In genomic region chr6:146871975-146872374, GRCm38 (mm10) we compare ENCODE assay signal across 35 mouse cellular contexts. TPM values are rescaled to one million over a fixed set of nuclear protein-coding genes. Genes with fewer than 3 reads are reported as not detected.
"Had no signal": no experiment of that assay in that cellular context is flagged by ENCODE, and none has a peak within 500 bp of the region (broad histone marks: within the 10 kb centered on the region; RNA-seq: fewer than 3 reads in every experiment).

No protein-coding gene starts in this region.

- ATAC-seq: hindbrain, embryonic 16.5 days; inflammation-experienced regulatory T-cells, adult 6 months; intestine, embryonic 15.5 days had no signal

- H3K36me3 ChIP-seq: heart, embryonic 10.5 days; heart, embryonic 12.5 days; hindbrain, embryonic 10.5 days; hindbrain, embryonic 12.5 days; intestine, embryonic 15.5 days; kidney, embryonic 15.5 days; limb, embryonic 13.5 days; limb, embryonic 15.5 days had no signal

- H3K4me3 ChIP-seq: heart, embryonic 10.5 days; heart, embryonic 12.5 days; hindbrain, embryonic 10.5 days; hindbrain, embryonic 12.5 days; intestine, embryonic 15.5 days; kidney, embryonic 15.5 days; limb, embryonic 13.5 days; limb, embryonic 15.5 days had no signal

- H3K4me2 ChIP-seq: heart, embryonic 12.5 days; hindbrain, embryonic 12.5 days; hindbrain, embryonic 14.5 days; intestine, embryonic 15.5 days; kidney, embryonic 15.5 days; limb, embryonic 13.5 days; limb, embryonic 15.5 days had no signal

- H3K4me1 ChIP-seq: hindbrain, embryonic 10.5 days; hindbrain, embryonic 12.5 days; intestine, embryonic 15.5 days; limb, embryonic 13.5 days; limb, embryonic 15.5 days had no signal

- H3K9me3 ChIP-seq: hindbrain, embryonic 12.5 days; intestine, embryonic 15.5 days; limb, embryonic 15.5 days had no signal

- H3K27me3 ChIP-seq: heart, embryonic 12.5 days; hindbrain, embryonic 12.5 days; intestine, embryonic 15.5 days; kidney, embryonic 15.5 days; limb, embryonic 13.5 days; limb, embryonic 15.5 days had no signal

- H3K9ac ChIP-seq: heart, embryonic 12.5 days; hindbrain, embryonic 12.5 days; hindbrain, embryonic 14.5 days; intestine, embryonic 15.5 days; kidney, embryonic 15.5 days; limb, embryonic 13.5 days; limb, embryonic 15.5 days had no signal

- H3K27ac ChIP-seq: heart, embryonic 10.5 days; hindbrain, embryonic 10.5 days; hindbrain, embryonic 12.5 days; hindbrain, embryonic 14.5 days; intestine, embryonic 15.5 days; kidney, embryonic 15.5 days; kidney, postnatal 0 days; limb, embryonic 13.5 days; limb, embryonic 15.5 days had no signal

- DNase-seq: gastrocnemius, postnatal 14 days; gastrocnemius, postnatal 36 days; heart, adult 18-20 months; heart, postnatal 10 days; heart, postnatal 4 days; kidney, adult 11 months; kidney, adult 2 months; kidney, adult 9 months; kidney, postnatal 14 days; kidney, postnatal 36 days; layer of hippocampus, adult 9-11 months; layer of hippocampus, postnatal 36 days; left cerebral cortex, postnatal 4 days had no signal

RNA-seq across cellular contexts. Expression of gene Smco2, which starts 22.1 kb away (rescaled TPM):
- total RNA-seq: gastrocnemius, adult 18-20 months; gastrocnemius, adult 8-10 months; gastrocnemius, postnatal 14 days; gastrocnemius, postnatal 36 days; layer of hippocampus, adult 18-20 months; layer of hippocampus, adult 8-10 months; layer of hippocampus, postnatal 14 days; layer of hippocampus, postnatal 36 days; left cerebral cortex, adult 18-20 months; left cerebral cortex, postnatal 10 days; left cerebral cortex, postnatal 25 days; left cerebral cortex, postnatal 4 days had no signal
- polyA plus RNA-seq: heart, embryonic 10.5 days; heart, embryonic 12.5 days; hindbrain, embryonic 10.5 days; hindbrain, embryonic 12.5 days; hindbrain, embryonic 14.5 days; hindbrain, embryonic 16.5 days; inflammation-experienced regulatory T-cells, adult 6 months; intestine, embryonic 15.5 days; kidney, adult 2 months; kidney, embryonic 15.5 days; kidney, postnatal 0 days; large intestine, adult 2 months; limb, embryonic 11.5 days; limb, embryonic 13.5 days; limb, embryonic 15.5 days had no signal
